Mouse (Mus musculus): Measurements from ENCODE around the gene Rpl9. TPM values are rescaled to one million over a fixed set of nuclear protein-coding genes. Genes with fewer than 3 reads are reported as not detected.

Rpl9 gene
- 1,000 to 10,000 TPM; 1,097 to 1,198 TPM for total RNA-seq (2021)
- long read RNA-seq, experiment 1, transcript Rpl9-201 (8 exons, 738 nt): major isoform, 419 of 453 reads
- long read RNA-seq, experiment 1, partial matches to known transcripts: 25 of 453 reads
- long read RNA-seq, experiment 1, other reads (novel, unspliced or antisense): 8 of 453 reads
- long read RNA-seq, experiment 2, transcript Rpl9-201 (8 exons, 738 nt): major isoform, 320 of 340 reads
- long read RNA-seq, experiment 2, partial matches to known transcripts: 14 of 340 reads
- long read RNA-seq, experiment 2, other reads (novel, unspliced or antisense): 3 of 340 reads

- peak; percentile 99 for DNase-seq
Measured at GRCm38 (mm10) chr5:65390648-65391644, at the start of gene Rpl9, which contains the start of gene Lias. TSS of gene Rpl9 (minus strand) at chr5:65391444. TSS of gene Lias (plus strand) at chr5:65391497.

GRCm38 (mm10) chr5:65438041-65438440 lies 46.8 kb upstream of the Rpl9 start:
- no peak for DNase-seq

- peak; percentile 98 for DNase-seq
Measured at GRCm38 (mm10) chr5:65435806-65436561, 44.7 kb upstream of the Rpl9 start, which contains the start of gene Ugdh. TSS of gene Ugdh (minus strand) at chr5:65435949.

- no peak for DNase-seq
Measured at GRCm38 (mm10) chr5:65435363-65435805, 44.1 kb upstream of the Rpl9 start.

- DNase-seq: no peak
Measured at GRCm38 (mm10) chr5:65434471-65435362, 43.5 kb upstream of the Rpl9 start.

GRCm38 (mm10) chr5:65429441-65429840 lies 38.2 kb upstream of the Rpl9 start:
- DNase-seq: no peak

GRCm38 (mm10) chr5:65428321-65428720 lies 37.1 kb upstream of the Rpl9 start:
- DNase-seq: no peak

- no peak for DNase-seq
Measured at GRCm38 (mm10) chr5:65425251-65425650, 34.0 kb upstream of the Rpl9 start.

GRCm38 (mm10) chr5:65424215-65424614 lies 33.0 kb upstream of the Rpl9 start:
- no peak for DNase-seq

- no peak for DNase-seq
Measured at GRCm38 (mm10) chr5:65422803-65423202, 31.6 kb upstream of the Rpl9 start.

GRCm38 (mm10) chr5:65420822-65421221 lies 29.6 kb upstream of the Rpl9 start:
- no peak for DNase-seq

GRCm38 (mm10) chr5:65419136-65419535 lies 27.9 kb upstream of the Rpl9 start:
- DNase-seq: no peak

- DNase-seq: peak; percentile 31
Measured at GRCm38 (mm10) chr5:65415653-65416458, 24.6 kb upstream of the Rpl9 start.

- DNase-seq: no peak
Measured at GRCm38 (mm10) chr5:65407989-65408388, 16.7 kb upstream of the Rpl9 start.

GRCm38 (mm10) chr5:65401251-65401994 lies 10.2 kb upstream of the Rpl9 start:
- DNase-seq: peak; percentile 88

- no peak for DNase-seq
Measured at GRCm38 (mm10) chr5:65394425-65394824, 3.2 kb upstream of the Rpl9 start.

GRCm38 (mm10) chr5:65391753-65392152 lies 509 bp upstream of the Rpl9 start:
- no peak for DNase-seq

- DNase-seq: no peak
Measured at GRCm38 (mm10) chr5:65387008-65387867, 4.0 kb downstream of the Rpl9 start.

Measured in adrenal gland, postnatal 10 days (tissue).